Mouse (Mus musculus) midbrain, embryonic 15.5 days (tissue): ENCODE data around the gene Il20rb. TPM values are rescaled to one million over a fixed set of nuclear protein-coding genes. Genes with fewer than 3 reads are reported as not detected.

Experiments used
- polyA plus RNA-seq: library from polyadenylated mRNA; unstranded; fragments of >200 nt; fragmentation: Nextera tagmentation; extraction: Ambion mirVana; gene quantifications from 2 replicates; pipeline ENCODE4 v1.2.1, GENCODE M21; 2015

The Il20rb gene
- polyA plus RNA-seq, 1 experiment from 2014 or later = 0.52 TPM

Other genes with a start within 250 kb of the Il20rb start
- 52.4 and 53.6 TPM in 2 replicates for gene Nck1, start 59.3 kb upstream of the Il20rb start, polyA plus RNA-seq
- 17.6 and 18.1 TPM in 2 replicates for gene Slc35g2, start 84.3 kb upstream of the Il20rb start, polyA plus RNA-seq
- gene Stag1, start 111.0 kb upstream of the Il20rb start, polyA plus RNA-seq = 28.1 and 33.7 TPM in 2 replicates